Mouse (Mus musculus): Measurements from ENCODE around the gene Gm21885. TPM values are rescaled to one million over a fixed set of nuclear protein-coding genes. Genes with fewer than 3 reads are reported as not detected.
"Not testable (repeated sequence)": the region's sequence is repeated elsewhere in the genome, so short reads cannot be mapped to it uniquely, and the experiment has no call there.

Gm21885 gene
- polyA plus RNA-seq, 1 experiment from 2014 or later, result 0.36 TPM

- Histone ChIP-seq H3K36me3 (ENCODE audit: control insufficient read depth, insufficient read depth, low read length) (no peaks in the 10 kb centered on the region), H3K4me3 (ENCODE audit: control insufficient read depth in 1 of 2, insufficient read depth in 1 of 2, low read depth in 1 of 2, low read length in 2 of 2) (no peak overlapping the region), H3K4me2 (ENCODE audit: low read length) (no peak overlapping the region), H3K27ac (replicated peaks in 1 of 2; ENCODE audit: control insufficient read depth in 1 of 2, insufficient read depth in 1 of 2, low read depth in 2 of 2, low read length in 2 of 2) (no peak overlapping the region), H3K9me3 (ENCODE audit: control insufficient read depth, low read length) (no peaks in the 10 kb centered on the region), H3K9ac (ENCODE audit: low read length) (no peak overlapping the region), H3K27me3 (ENCODE audit: control insufficient read depth, insufficient read depth, low read length) (no peaks in the 10 kb centered on the region), H3K4me1 (ENCODE audit: control insufficient read depth in 2 of 2, insufficient read depth in 2 of 2, low read length in 2 of 2) (0 out of 4 replicates have a peak, but pooled peaks cover 0 to 2% of the 10 kb centered on the region in 2 experiments)
- no peak for ATAC-seq (ENCODE audit: insufficient number of reproducible peaks, insufficient read depth, low FRiP score, low read depth)
- WGBS, result 78% methylated on average over 5 of the region's 5 CpGs
These were observed 25.9 kb upstream of the Gm21885 start for GRCm38 (mm10) chr11:94255733-94256132.

GRCm38 (mm10) chr11:94257987-94258386, 23.7 kb upstream of the Gm21885 start:
- no peaks in the 10 kb centered on the region for H3K9me3 ChIP-seq (ENCODE audit: control insufficient read depth, low read length)
- H3K9ac ChIP-seq (ENCODE audit: low read length), result no peak overlapping the region
- H3K4me2 ChIP-seq (ENCODE audit: low read length), result no peak overlapping the region
- no peaks in the 10 kb centered on the region for H3K27me3 ChIP-seq (ENCODE audit: control insufficient read depth, insufficient read depth, low read length)
- ATAC-seq (ENCODE audit: insufficient number of reproducible peaks, insufficient read depth, low FRiP score, low read depth), result no peak
- H3K4me3 ChIP-seq (ENCODE audit: control insufficient read depth in 1 of 2, insufficient read depth in 1 of 2, low read depth in 1 of 2, low read length in 2 of 2), result no peak overlapping the region
- WGBS, result 48% methylated on average over 14 of the region's 14 CpGs
- no peak overlapping the region for H3K27ac ChIP-seq (replicated peaks in 1 of 2; ENCODE audit: control insufficient read depth in 1 of 2, insufficient read depth in 1 of 2, low read depth in 2 of 2, low read length in 2 of 2)
- H3K36me3 ChIP-seq (ENCODE audit: control insufficient read depth, insufficient read depth, low read length), result no peaks in the 10 kb centered on the region
- peaks cover 0 to 2% of the 10 kb centered on the region in 2 experiments; a peak in 1 of 4 replicates for H3K4me1 ChIP-seq (ENCODE audit: control insufficient read depth in 2 of 2, insufficient read depth in 2 of 2, low read length in 2 of 2)

DNA sequence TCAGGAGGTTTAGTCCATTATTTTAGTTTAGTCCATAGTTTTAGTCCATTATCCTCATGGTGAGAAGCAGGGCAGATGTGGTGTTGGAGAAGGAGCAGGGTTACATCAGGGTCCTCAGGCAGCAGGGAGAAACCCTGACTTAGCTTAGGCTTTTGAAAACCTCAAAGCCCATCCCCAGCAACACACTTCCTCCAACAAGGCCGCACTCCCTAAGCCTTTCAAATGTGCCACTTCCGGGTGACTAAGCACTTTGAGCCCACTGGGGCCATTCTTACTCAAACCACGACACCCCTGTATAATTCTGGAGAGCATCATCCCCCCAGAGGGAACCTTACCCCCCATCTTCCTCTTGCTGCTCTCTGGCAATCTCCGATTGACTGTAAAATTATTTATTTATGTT, 21.9 kb upstream of the Gm21885 start:
- H3K36me3 ChIP-seq (ENCODE audit: control insufficient read depth, insufficient read depth, low read length), result no peaks in the 10 kb centered on the region
- H3K9ac ChIP-seq (ENCODE audit: low read length), result no peak overlapping the region
- no peak overlapping the region for H3K4me3 ChIP-seq (ENCODE audit: control insufficient read depth in 1 of 2, insufficient read depth in 1 of 2, low read depth in 1 of 2, low read length in 2 of 2)
- no peaks in the 10 kb centered on the region for H3K27me3 ChIP-seq (ENCODE audit: control insufficient read depth, insufficient read depth, low read length)
- H3K4me2 ChIP-seq (ENCODE audit: low read length), result no peak overlapping the region
- H3K4me1 ChIP-seq (ENCODE audit: control insufficient read depth in 2 of 2, insufficient read depth in 2 of 2, low read length in 2 of 2), result peaks cover under 1 to 2% of the 10 kb centered on the region in 2 experiments; a peak in 1 of 4 replicates
- WGBS, result 73% methylated on average over 4 of the region's 4 CpGs
- no peaks in the 10 kb centered on the region for H3K9me3 ChIP-seq (ENCODE audit: control insufficient read depth, low read length)
- ATAC-seq (ENCODE audit: insufficient number of reproducible peaks, insufficient read depth, low FRiP score, low read depth), result no peak
- no peak overlapping the region for H3K27ac ChIP-seq (replicated peaks in 1 of 2; ENCODE audit: control insufficient read depth in 1 of 2, insufficient read depth in 1 of 2, low read depth in 2 of 2, low read length in 2 of 2)

DNA sequence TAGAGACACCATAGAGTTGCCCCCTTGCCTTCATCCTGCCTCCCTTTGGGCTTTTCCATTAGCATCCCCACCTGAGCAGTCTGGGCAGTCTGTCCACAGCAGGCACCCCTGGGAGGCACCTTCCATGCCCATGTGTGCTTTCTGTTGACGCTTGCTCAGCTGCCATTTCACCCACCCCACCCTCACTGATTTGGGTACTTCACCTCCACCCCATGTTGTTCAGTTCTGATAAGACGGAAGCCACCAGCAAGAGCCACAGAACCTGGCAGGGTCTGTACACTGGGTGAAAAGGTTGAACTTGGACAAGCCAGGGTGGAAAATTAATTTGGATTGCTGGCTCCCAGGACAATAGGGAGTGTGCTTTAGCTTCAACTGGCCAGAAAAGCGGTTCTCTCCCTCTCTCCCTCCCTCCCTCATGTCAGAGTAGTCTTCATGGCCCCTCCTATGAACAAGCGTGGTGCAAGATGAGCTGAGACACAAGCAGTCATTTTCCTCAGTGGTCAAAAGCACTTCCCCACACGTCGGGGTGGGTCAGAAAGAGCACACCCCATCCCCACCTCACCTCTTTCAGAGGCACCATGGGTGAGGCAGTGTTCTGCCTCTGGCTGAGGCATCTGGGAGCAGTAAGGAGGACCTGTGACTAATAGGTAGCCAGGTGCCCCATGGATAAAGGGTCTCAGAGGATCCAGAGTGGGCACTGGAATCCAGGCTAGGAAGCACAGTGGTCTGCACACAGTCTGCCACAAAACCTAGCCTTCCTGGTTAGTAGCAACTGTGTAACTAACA, 19.9 kb upstream of the Gm21885 start:
- Histone ChIP-seq H3K27me3 (ENCODE audit: control insufficient read depth, insufficient read depth, low read length) (no peaks in the 10 kb centered on the region), H3K4me2 (ENCODE audit: low read length) (no peak overlapping the region), H3K4me1 (ENCODE audit: control insufficient read depth in 2 of 2, insufficient read depth in 2 of 2, low read length in 2 of 2) (peaks cover 2 to 6% of the 10 kb centered on the region in 2 experiments; a peak in 2 of 4 replicates), H3K9ac (ENCODE audit: low read length) (no peak overlapping the region), H3K4me3 (ENCODE audit: control insufficient read depth in 1 of 2, insufficient read depth in 1 of 2, low read depth in 1 of 2, low read length in 2 of 2) (no peak overlapping the region), H3K9me3 (ENCODE audit: control insufficient read depth, low read length) (no peaks in the 10 kb centered on the region), H3K36me3 (ENCODE audit: control insufficient read depth, insufficient read depth, low read length) (no peaks in the 10 kb centered on the region), H3K27ac (replicated peaks in 1 of 2; ENCODE audit: control insufficient read depth in 1 of 2, insufficient read depth in 1 of 2, low read depth in 2 of 2, low read length in 2 of 2) (no peak overlapping the region)
- no peak for ATAC-seq (ENCODE audit: insufficient number of reproducible peaks, insufficient read depth, low FRiP score, low read depth)
- WGBS, result 76% methylated on average over 6 of the region's 6 CpGs

- peak; percentile 44; the same call in 1 of the 2 replicates for ATAC-seq (ENCODE audit: insufficient number of reproducible peaks, insufficient read depth, low FRiP score, low read depth)
- Histone ChIP-seq H3K4me1 (ENCODE audit: control insufficient read depth in 2 of 2, insufficient read depth in 2 of 2, low read length in 2 of 2) (peaks cover 0 to 6% of the 10 kb centered on the region in 2 experiments; a peak in 2 of 4 replicates), H3K9ac (ENCODE audit: low read length) (peak overlapping the region; percentile 65), H3K4me2 (ENCODE audit: low read length) (peak overlapping the region; percentile 70), H3K9me3 (ENCODE audit: control insufficient read depth, low read length) (no peaks in the 10 kb centered on the region), H3K27ac (replicated peaks in 1 of 2; ENCODE audit: control insufficient read depth in 1 of 2, insufficient read depth in 1 of 2, low read depth in 2 of 2, low read length in 2 of 2) (peak overlapping the region; percentile 42 to 54; a peak in 3 of 4 replicates), H3K36me3 (ENCODE audit: control insufficient read depth, insufficient read depth, low read length) (no peaks in the 10 kb centered on the region), H3K27me3 (ENCODE audit: control insufficient read depth, insufficient read depth, low read length) (no peaks in the 10 kb centered on the region), H3K4me3 (ENCODE audit: control insufficient read depth in 1 of 2, insufficient read depth in 1 of 2, low read depth in 1 of 2, low read length in 2 of 2) (peak overlapping the region; percentile 42 to 47)
- 2% methylated on average over 18 of the region's 18 CpGs for WGBS
These were observed 16.4 kb upstream of the Gm21885 start for GRCm38 (mm10) chr11:94265134-94265785.

DNA sequence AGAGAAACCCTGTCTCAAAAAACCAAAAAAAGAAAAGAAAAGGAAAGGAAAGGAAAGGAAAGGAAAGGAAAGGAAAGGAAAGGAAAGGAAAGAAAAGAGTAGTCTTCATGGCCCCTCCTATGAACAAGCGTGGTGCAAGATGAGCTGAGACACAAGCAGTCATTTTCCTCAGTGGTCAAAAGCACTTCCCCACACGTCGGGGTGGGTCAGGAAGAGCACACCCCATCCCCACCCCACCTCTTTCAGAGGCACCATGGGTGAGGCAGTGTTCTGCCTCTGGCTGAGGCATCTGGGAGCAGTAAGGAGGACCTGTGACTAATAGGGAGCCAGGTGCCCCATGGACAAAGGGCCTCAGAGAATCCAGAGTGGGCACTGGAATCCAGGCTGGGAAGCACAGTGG, 15.5 kb upstream of the Gm21885 start:
- H3K27me3 ChIP-seq (ENCODE audit: control insufficient read depth, insufficient read depth, low read length); H3K36me3 ChIP-seq (ENCODE audit: control insufficient read depth, insufficient read depth, low read length); H3K4me3 ChIP-seq (ENCODE audit: control insufficient read depth in 1 of 2, insufficient read depth in 1 of 2, low read depth in 1 of 2, low read length in 2 of 2); H3K27ac ChIP-seq (replicated peaks in 1 of 2; ENCODE audit: control insufficient read depth in 1 of 2, insufficient read depth in 1 of 2, low read depth in 2 of 2, low read length in 2 of 2); H3K9me3 ChIP-seq (ENCODE audit: control insufficient read depth, low read length); ATAC-seq (ENCODE audit: insufficient number of reproducible peaks, insufficient read depth, low FRiP score, low read depth); H3K9ac ChIP-seq (ENCODE audit: low read length); H3K4me1 ChIP-seq (ENCODE audit: control insufficient read depth in 2 of 2, insufficient read depth in 2 of 2, low read length in 2 of 2); H3K4me2 ChIP-seq (ENCODE audit: low read length): not testable (repeated sequence)
- 87% methylated on average over 3 of the region's 3 CpGs for WGBS

DNA sequence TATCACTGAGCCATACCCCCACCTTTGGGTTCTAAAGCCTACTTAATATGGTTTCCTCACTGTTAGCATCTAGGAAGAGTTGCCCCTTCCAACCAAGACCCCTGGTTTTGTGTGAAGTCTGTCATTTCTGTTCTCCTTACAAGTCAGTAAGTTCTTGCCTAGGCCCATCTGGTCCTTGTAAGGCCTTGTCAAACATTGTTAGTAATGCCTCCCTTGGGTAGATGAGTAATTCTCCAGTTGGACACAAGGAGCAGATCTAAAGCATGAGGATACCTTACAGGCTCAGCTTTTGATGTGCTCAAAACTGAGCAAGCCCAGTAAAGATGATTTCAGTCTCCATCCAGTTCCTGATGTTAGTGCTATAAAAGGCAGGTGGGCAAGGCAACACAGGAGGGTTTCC, 12.9 kb upstream of the Gm21885 start:
- Histone ChIP-seq H3K27ac (replicated peaks in 1 of 2; ENCODE audit: control insufficient read depth in 1 of 2, insufficient read depth in 1 of 2, low read depth in 2 of 2, low read length in 2 of 2) (no peak overlapping the region), H3K4me1 (ENCODE audit: control insufficient read depth in 2 of 2, insufficient read depth in 2 of 2, low read length in 2 of 2) (peaks cover 0 to 7% of the 10 kb centered on the region in 2 experiments; a peak in 2 of 4 replicates), H3K9me3 (ENCODE audit: control insufficient read depth, low read length) (no peaks in the 10 kb centered on the region), H3K9ac (ENCODE audit: low read length) (no peak overlapping the region), H3K4me2 (ENCODE audit: low read length) (no peak overlapping the region), H3K36me3 (ENCODE audit: control insufficient read depth, insufficient read depth, low read length) (no peaks in the 10 kb centered on the region), H3K27me3 (ENCODE audit: control insufficient read depth, insufficient read depth, low read length) (no peaks in the 10 kb centered on the region), H3K4me3 (ENCODE audit: control insufficient read depth in 1 of 2, insufficient read depth in 1 of 2, low read depth in 1 of 2, low read length in 2 of 2) (no peak overlapping the region)
- no peak for ATAC-seq (ENCODE audit: insufficient number of reproducible peaks, insufficient read depth, low FRiP score, low read depth)
